Mouse (Mus musculus): ENCODE measurements at regions not wholly inside any gene's neighbourhood (a gene's known extent, or its start where the extent isn't known, plus 50 kb on each side); places are given as distances from the start of the nearest gene placed in this dataset.

DNA sequence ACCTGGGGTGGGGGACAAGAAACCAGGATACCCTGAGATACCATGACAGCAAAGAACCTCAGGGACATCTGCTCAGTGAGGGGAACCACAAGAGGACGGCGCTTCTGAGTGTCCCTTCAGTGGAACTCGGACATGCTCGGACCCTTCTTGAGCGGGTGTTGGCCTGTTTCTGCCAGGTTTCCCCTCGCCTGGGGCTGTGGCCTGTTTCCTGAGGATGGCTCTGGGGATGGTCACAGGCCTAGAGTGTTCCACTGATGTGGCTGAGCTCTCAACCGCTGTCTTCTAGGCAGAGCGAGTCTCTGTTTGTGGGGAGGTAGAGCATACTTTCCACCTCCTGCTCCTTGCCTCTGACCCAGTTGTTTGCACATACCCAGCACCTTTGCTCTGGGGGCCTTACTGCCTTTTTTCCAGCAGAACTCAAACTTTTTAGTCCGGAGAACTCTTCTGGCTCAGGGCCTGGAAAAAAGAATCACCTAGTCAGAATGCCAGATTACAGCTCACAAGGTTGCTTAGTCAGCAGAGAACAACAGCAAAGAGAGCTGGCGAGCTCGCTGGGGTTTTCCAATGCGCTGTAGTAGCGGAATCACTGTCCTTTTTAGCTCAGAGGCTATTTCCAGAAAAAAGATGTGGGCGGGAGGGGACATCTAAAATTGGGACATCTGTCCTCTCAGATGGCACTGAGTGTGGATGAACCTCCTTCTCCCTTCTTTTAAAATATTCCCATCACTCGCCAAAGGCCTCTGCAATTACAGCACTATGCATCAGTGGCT is 65.3 kb downstream of the Med10 start:
- DNase-seq (ENCODE audit: low read depth, low spot score) = no peak

DNA sequence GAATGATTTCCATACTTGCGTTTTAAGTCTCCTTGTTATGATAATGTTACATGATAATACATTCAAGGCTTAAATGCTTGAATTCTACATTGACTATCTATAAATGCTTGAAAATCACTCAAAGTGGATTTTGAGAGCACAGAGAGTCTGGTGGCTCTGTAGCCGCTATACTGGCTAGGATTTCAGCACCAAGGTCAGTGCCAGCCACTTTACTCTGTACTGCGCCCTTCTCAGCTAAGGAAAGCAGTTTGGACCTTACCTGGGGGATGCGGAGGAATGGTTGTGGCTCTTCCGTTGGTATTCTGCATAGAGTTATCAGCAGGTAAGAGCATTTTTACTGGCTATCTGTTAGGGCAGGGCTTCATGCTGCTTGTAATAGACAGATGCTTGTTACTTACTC is 94.3 kb downstream of the Med10 start:
- no peak for DNase-seq (ENCODE audit: low read depth, low spot score)

DNA sequence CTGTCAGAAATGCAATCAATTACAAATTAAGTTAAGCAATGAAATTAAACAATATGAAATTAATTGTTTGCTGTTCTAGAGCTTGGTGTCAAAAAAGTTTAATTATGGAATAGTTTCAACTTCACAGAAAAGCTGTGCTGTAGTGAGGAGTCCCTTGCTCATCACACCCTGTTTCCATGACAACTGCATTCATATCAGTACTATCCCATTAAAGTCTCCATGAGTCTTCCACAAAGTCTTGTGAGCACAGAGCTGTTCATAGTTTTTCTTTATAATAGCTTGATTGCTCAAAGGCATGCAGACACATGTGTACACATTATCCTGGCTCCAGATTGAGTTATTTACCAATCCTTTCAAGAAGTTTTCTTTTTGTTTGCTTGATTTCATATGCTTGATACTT is 98.9 kb downstream of the Med10 start:
- no peak for DNase-seq (ENCODE audit: low read depth, low spot score)

DNA sequence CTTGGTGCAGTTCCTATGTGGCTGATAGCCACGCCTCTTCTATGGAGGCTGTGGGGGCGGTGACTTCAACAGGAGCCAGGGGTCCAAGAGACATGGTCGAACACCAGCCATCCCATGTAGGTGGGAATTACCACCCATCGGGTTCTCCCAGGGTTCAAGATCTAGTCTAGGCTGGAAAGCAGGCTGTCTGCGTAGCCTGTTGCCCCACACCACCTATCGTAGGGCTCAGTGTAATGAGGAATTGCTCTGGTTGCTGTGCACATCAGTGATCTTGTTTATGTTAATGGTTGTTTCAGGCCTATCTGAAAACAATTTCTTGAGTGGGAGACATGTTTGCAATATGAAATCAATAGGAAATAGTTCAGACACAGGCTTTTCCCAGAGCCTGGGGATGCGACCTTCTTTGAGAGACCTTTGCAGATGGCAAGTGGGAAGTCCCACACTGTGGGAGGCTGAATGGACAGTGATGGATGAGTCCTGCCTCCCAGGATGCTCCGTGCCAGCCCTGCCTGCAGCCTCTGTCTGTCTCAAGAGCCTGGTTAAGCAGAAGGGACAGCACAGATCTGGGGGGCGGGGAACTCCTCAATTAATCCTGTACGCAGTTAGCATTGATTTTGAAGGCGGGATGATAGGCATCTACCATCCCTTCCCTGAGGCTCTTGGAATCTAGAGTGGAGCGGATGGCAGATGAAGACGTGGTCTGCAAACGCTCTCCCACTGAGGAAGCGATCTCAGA is 104.8 kb downstream of the Med10 start:
- DNase-seq (ENCODE audit: low read depth, low spot score) = no peak

DNA sequence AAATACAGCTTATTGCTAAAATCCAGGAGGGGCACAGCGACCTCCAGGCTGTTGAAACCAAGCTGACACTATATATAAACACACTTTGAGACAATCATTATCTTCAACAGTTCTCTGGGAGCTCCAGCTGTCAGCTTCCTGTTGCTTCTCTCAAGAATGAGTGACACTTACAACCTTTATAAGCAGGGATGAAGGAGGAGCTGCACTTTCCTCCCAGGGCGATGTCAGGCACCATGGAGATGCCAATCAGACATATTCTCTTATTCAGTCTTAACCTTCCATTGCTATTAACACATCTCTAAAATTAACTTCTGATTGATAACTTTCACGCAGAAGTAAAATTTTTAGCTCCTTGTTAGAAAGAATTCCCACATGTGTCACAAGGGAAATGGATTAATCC is 113.6 kb downstream of the Med10 start:
- DNase-seq (ENCODE audit: low read depth, low spot score) = no peak

DNA sequence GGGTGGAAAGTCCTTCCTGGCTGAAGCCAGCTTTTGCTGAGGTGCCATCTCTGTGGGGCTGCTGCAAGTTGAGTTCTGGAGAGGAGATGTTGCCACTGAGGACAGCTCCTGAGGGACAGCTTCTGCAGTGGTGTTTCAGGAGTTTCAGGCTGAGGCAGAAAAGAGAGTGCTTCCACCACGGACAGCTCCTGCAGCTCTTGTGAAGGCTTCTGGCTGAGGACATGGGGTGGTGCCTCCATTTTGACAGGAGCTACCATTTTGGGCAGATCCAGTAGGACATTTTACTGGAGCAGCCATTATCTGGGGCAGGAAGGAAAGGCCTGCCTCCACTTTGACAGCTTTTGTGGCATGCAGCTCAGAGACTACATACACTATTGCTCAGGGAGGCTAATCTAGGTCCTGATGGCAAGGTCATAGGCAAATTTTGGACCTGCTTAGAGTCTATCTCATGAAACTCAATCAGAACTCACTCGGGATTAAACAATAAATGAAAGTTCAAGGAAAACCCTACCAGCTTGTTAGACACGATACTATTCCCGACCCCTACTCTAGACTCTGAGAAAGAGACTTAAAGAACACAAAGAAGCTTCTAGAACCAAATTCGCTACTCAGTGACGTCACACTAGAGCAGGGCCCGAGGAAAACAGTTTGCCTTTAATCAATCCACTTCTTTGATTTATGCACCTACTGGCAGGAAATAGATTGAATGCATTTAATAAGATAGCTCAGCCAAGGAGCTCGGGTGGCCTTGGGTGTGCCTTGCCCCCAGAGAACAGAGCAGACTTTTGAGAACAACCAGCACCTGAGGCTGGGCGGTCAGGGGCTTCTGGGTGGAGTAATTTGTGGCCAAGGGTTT is 130.7 kb downstream of the Med10 start:
- DNase-seq (ENCODE audit: low read depth, low spot score) = no peak

DNA sequence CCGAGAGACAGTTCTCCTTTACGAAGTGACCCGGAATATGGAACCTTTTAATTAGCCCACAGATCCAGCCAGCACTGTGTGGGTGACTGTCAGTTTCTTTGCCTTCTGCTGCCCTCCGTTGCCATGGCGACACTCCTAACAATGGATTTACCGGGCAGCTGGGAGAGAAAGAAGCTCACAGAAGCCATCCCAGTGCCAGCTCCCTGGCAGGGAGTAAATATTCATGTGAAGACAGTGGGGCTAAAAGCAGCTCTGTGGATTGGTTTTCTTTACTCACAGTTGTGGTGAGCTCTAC is 131.3 kb downstream of the Med10 start:
- DNase-seq (ENCODE audit: low read depth, low spot score) = no peak

DNA sequence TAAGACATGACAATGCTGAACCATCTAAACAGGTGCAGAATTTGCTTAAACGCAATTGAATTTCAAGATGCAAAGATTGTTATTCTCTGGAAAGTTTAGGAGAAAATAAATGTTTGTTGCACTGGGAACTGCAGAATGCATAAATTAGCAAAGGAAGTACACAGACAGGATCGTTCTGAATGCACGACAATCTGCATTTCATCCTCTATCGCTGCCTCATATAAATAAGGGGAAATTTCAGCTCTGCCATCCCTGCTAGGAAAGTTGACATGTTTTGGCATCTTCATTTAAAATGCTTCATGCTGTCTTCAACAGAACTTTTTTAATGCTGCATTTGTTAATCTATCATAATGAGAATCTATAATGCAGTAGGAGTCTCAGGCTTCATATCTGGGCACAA is 137.6 kb downstream of the Med10 start:
- no peak for DNase-seq (ENCODE audit: low read depth, low spot score)

DNA sequence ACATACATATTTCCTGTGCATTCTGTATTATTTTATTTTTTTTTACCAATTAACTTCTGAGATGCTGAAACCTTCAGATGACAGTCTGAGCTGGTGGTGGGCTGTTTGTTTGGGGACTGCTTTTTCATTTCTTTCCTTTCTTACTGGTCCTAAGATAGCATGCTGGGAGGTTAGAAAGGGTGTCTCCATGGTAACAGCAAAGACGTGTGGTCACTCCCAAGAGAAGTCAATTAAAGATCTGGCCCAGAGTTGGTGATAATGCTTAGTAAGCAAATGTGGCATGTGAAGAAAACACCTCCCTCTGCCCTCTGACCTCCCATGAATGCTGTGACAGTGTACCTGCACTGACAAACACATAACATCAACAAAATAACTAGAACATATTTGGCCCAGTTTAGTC is 142.5 kb downstream of the Med10 start:
- DNase-seq (ENCODE audit: low read depth, low spot score) = no peak

DNA sequence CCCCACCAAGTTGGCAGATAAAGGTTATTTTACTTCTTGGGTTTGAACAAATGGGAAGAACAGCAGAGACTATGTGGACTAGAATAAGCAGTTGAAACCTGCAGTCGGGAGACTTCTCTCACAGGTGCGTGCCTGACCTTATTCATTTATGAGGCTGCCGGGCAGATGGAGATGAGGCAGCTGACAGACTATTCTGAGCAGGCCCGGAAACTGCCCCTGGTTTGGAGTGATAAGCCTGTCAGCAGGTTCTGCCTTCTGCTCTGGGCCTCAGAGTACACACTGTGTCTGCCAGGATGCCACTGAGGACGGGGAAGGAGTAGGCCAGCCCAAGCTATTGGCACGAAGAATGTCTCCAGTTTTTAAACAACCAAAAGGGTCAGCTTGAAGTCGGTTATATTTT is 144.4 kb downstream of the Med10 start:
- no peak for DNase-seq (ENCODE audit: low read depth, low spot score)

DNA sequence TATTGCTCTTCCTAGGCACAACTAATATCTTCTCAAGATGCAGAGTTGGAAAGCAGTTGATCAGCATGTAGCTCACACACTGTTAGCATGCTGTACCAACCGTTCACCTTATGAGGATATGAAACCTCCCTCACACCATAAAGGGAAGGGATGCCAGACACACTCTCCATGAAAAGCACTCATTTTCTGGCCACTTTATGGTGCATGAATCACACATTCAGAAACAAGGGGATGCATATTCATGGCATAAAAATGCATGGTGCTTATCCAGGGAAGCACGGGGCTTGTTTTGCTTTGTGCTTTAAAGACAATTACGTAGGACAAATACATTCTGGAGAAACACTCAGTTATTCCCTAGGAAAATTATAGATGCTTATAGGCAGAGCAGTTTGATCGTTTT is 149.9 kb downstream of the Med10 start:
- DNase-seq (ENCODE audit: low read depth, low spot score) = no peak

DNA sequence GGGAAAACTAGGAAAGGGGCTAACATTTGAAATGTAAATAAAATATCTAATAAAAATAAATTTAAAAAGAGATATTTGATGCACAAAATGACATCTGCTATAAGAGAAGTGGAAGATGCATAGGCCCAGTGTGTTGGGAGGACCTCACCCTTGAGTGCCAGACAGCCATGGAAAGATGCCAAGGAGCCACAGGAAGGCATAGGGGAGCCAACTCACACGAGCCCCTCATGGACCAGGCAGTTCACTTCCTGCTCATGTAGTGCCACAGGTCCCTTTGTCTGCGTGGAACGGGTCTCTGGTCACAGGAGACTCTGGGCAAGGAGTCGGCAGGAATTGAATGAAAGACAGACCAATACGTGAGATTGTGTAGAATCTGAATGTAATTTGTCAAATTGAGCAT is 152.0 kb downstream of the Med10 start:
- DNase-seq (ENCODE audit: low read depth, low spot score) = no peak

DNA sequence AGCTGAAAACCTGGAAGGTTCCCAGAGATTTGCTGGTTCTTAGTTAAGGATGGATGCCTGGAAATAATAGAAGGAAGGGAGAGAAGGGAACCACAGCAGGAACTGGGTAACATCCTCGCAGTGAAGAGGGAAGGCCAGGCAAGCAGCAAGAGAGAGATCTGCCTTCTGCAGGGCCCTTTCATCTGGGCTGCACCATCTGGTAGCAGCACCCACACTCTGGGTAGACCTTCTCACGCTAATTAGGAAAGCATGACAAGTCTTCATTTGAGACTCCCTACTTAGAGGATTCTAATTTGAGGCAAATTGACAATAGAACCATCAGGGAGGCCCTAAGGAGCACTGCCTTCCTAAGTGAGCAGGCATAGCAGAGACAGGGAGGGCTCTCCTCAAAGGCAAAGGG is 153.3 kb downstream of the Med10 start:
- DNase-seq (ENCODE audit: low read depth, low spot score) = no peak

DNA sequence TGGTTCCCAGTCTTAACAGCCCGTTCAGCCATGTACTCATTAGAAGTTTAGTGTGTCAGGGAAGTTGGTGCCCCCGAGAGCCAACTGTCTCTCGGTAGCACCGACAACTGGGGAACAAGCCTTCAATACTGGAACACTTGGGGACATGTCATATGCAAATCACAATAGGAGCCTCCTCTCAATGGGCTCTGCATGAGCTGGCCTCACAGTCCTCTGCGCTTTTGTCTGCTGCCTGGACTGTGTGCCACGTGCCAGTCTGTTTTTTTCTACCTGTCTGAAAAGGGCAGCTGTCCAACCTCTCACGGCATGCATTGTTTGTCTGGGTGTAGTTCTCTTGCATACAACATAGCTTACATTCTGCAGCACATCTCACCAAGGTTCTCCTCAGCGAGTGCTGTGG is 161.7 kb downstream of the Med10 start:
- no peak for DNase-seq (ENCODE audit: low read depth, low spot score)

DNA sequence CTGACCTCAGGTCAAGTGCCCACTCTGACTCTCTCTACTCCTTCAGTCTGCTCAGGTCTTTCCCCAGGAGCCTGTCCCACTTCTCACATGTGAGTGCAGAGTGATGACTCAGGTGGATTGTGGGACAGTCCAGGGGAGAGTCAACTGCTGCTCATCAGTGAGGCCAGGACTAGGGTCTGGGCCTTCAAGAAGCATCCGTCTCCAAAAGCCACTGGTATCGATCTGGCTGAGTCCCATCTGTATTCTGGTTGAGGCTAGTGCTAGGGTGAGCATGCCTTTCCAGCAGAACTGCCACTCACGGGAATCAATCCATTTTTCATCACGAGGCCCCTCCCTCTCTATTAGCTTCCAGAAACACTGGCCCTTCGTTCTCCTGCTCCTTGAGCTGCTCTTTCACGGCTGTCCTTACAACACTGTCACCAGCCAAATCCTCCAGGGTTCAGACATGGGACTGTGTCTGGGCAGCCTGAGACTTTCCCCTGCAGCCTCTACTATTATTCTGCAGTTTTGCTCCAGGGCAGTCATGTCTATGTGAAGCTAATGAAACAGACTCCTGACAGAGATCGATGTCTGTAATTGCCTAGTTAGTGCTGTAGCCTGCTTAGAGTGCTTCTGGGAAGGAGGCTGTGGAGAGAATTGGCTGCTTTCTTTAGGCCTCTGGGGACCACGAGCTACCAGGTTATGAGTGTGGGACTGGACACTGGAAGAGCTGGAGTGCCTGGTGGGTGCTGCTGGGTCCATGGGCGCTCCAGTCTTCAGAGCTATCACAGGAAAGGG is 169.3 kb downstream of the Med10 start:
- DNase-seq (ENCODE audit: low read depth, low spot score) = no peak

DNA sequence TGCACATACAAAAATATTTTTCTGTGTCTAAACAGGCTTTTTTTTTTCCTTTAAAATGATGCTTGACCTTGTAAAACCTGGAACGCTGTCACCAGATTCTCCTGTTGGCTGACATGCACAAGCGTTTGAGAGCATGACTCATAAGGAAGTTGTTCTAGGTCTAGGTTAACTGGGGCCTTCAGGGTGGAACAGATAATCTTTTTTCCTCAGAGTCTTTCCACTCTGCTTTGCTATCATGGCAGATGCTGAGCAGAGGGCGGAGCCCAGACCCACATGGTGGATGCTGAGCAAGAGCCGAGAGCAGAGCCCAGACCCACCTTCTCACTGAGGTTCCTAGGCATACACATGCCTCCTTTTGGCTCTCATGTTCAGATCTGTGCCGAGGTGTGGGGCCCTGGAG is 172.6 kb downstream of the Med10 start:
- no peak for DNase-seq (ENCODE audit: low read depth, low spot score)

DNA sequence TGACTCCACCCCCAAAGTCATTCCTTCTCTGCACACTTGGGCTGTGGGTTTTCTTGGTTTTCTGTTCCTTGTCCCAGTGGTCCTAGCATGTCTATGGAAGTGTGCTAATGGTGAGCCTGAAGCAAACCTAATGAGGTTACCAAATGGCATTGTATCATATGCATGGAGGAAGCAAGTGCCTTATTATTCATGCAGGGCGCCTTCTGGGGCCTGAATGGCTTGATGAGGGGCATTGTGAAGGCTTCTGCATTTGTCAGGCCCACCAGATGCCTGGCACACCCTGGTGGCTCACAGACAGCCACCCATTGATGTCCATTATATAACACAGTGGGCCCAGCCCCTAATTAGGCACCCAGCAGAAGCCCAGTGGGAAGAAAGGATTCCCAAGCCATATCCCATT is 182.0 kb downstream of the Med10 start:
- DNase-seq (ENCODE audit: low read depth, low spot score) = no peak

DNA sequence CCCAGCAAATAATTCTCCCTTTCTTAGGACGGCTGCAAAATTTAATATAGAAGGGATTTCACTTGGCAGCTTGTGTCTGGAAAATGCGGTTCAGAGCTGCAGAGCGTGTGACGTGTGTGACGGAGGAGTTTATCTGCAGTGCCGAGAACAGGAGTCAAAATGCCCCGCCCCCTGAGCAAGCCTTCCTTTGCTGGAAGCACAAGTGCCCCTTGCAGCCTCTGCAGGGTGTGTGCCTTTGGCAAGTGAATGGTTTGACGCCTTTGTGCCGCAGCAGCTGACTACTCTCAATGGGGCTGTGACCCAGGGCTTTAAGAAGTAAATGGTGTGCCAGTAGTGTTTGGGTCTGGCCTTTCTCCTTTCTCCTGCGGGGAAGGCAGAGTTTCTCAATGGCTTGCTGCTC is 185.0 kb downstream of the Med10 start:
- DNase-seq (ENCODE audit: low read depth, low spot score) = no peak

DNA sequence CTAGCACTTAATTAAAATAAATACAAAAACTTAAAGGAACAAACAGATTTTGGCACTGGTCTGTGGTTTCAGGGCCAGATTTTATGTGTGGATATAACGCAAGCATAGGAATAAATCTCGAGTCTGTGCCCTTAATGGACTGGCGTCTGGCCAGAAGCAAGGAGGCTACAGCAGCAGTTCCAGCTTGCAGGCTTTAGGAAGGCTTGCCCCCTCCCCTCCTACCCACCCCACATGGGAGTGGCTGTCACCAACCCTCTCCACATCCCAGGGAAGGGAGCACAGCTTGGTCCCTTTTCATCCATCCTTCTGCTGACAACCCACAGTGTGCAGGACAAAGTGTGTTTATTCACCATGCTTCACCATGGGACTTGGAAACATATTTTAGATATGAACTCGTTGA is 186.1 kb downstream of the Med10 start:
- DNase-seq (ENCODE audit: low read depth, low spot score) = no peak

DNA sequence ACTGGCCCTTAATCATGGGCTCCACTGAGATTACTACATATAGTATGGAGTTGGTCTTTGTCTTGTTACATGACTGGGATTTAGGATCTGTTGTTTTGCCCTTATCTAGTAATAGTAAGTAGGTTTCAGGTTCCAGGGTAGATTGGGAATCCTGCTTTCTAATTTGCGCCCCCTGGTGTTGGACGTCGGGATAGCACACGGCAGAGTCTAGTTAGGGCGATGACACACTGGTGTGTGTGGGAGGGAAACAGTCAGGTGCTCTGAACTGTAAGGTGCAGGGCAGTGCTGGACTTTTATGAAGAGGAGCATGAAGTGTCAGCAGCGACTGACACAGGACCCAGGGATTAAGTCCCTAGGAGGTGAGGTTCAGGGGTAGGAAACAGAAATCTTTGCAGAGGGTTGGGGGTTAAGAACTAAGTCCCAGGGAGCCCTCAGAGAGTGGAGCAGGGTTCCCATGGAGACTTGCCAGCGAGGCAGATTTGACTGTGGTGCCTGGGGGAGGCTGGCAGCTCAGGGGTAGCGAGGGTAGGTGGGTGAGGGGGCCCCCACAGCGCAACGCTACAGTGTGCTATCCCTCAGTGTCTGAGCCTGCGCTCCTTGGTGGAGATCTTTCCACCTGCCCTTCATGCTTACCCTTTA is 189.2 kb downstream of the Med10 start:
- peak; percentile 12 for DNase-seq (ENCODE audit: low read depth, low spot score)

DNA sequence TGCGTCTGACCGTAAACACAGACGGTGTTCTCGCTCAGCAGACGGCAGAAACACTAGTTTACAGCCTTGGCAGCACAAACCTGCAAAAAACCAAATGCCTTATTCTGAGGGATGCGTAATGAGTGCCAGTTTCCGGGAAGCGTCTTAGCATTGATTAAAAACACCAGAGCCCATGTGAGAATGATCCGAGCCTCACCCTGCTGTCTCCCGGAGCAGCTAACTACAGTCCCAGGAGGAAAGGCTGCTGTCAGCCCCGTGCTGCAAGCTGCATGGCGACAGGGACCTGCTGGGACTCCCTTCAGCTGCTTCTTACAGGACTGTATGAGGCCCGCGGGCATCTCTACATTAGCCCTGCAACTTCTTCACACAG is 189.7 kb downstream of the Med10 start:
- DNase-seq (ENCODE audit: low read depth, low spot score) = no peak

DNA sequence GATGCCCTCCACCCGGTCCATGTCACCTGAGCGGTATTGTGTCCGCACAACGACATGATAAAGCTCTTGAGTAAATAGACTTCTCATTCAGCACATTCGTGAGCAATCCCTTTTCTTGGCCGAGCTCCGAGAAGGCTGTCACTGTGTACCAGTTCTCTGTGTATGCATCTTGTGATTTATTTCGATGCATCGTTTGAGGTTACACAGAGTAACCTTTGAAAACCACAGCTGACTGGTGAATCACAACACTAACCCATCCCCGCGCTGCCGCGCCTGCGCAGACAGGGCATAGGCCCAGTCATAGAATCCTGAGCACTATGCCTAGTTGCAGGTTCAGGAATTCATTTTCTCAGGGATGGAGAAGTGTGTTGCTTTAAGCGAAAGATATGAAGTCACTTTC is 201.4 kb downstream of the Med10 start:
- DNase-seq (ENCODE audit: low read depth, low spot score) = no peak
